Comparison of ENCODE assay signal across 25 mouse cellular contexts in genomic region chr9:13258173-13258572, GRCm38 (mm10). TPM values are rescaled to one million over a fixed set of nuclear protein-coding genes. Genes with fewer than 3 reads are reported as not detected.
"Had no signal": no experiment of that assay in that cellular context is flagged by ENCODE, and none has a peak within 500 bp of the region (broad histone marks: within the 10 kb centered on the region; RNA-seq: fewer than 3 reads in every experiment).

No protein-coding gene starts in this region.

- H3K4me1 ChIP-seq: embryonic facial prominence, embryonic 10.5 days; embryonic facial prominence, embryonic 12.5 days; embryonic facial prominence, embryonic 13.5 days; embryonic facial prominence, embryonic 15.5 days; forebrain, embryonic 10.5 days; forebrain, embryonic 12.5 days; forebrain, embryonic 13.5 days; forebrain, embryonic 15.5 days; heart, embryonic 10.5 days had no signal

- H3K4me2 ChIP-seq: embryonic facial prominence, embryonic 12.5 days; embryonic facial prominence, embryonic 13.5 days; embryonic facial prominence, embryonic 15.5 days; forebrain, embryonic 12.5 days; forebrain, embryonic 13.5 days; forebrain, embryonic 15.5 days had no signal

- DNase-seq: cerebellum, adult 9-11 months; cerebellum, postnatal 10 days; cerebellum, postnatal 14 days; cerebellum, postnatal 25 days; cerebellum, postnatal 36 days; embryo, embryonic 11 days; forebrain, postnatal 0 days; gastrocnemius, adult 2 months; gastrocnemius, postnatal 10 days; gastrocnemius, postnatal 14 days; gastrocnemius, postnatal 25 days; gastrocnemius, postnatal 36 days; heart, adult 11 months; heart, adult 18-20 months; heart, adult 2 months had no signal

- H3K9ac ChIP-seq: embryonic facial prominence, embryonic 12.5 days; embryonic facial prominence, embryonic 13.5 days; embryonic facial prominence, embryonic 15.5 days; forebrain, embryonic 12.5 days; forebrain, embryonic 13.5 days; forebrain, embryonic 15.5 days; forebrain, postnatal 0 days had no signal

- H3K36me3 ChIP-seq: embryonic facial prominence, embryonic 10.5 days; embryonic facial prominence, embryonic 12.5 days; embryonic facial prominence, embryonic 13.5 days; embryonic facial prominence, embryonic 15.5 days; forebrain, embryonic 10.5 days; forebrain, embryonic 12.5 days; forebrain, embryonic 15.5 days had no signal

- H3K27me3 ChIP-seq: embryonic facial prominence, embryonic 12.5 days; embryonic facial prominence, embryonic 13.5 days; embryonic facial prominence, embryonic 15.5 days; forebrain, embryonic 12.5 days; forebrain, embryonic 13.5 days; forebrain, embryonic 15.5 days had no signal

- H3K27ac ChIP-seq: embryonic facial prominence, embryonic 10.5 days; embryonic facial prominence, embryonic 12.5 days; embryonic facial prominence, embryonic 13.5 days; embryonic facial prominence, embryonic 15.5 days; forebrain, embryonic 10.5 days; forebrain, embryonic 12.5 days; forebrain, embryonic 13.5 days; forebrain, embryonic 15.5 days; gastrocnemius, adult 2 months; heart, adult 2 months; heart, embryonic 10.5 days had no signal

- H3K4me3 ChIP-seq: embryonic facial prominence, embryonic 10.5 days; embryonic facial prominence, embryonic 12.5 days; embryonic facial prominence, embryonic 13.5 days; embryonic facial prominence, embryonic 15.5 days; erythroblast, embryonic 14.5 days; forebrain, embryonic 10.5 days; forebrain, embryonic 12.5 days; forebrain, embryonic 13.5 days; forebrain, embryonic 15.5 days; gastrocnemius, adult 2 months; heart, adult 2 months; heart, embryonic 10.5 days had no signal

- H3K9me3 ChIP-seq: embryonic facial prominence, embryonic 10.5 days; embryonic facial prominence, embryonic 12.5 days; embryonic facial prominence, embryonic 13.5 days; embryonic facial prominence, embryonic 15.5 days; forebrain, embryonic 10.5 days; forebrain, embryonic 12.5 days; forebrain, embryonic 13.5 days; forebrain, embryonic 15.5 days; heart, embryonic 10.5 days had no signal

RNA-seq across cellular contexts. Expression of gene Jrkl, which starts 12.5 kb away (rescaled TPM):
- polyA plus RNA-seq: erythroblast, embryonic 14.5 days had no signal
